Mouse (Mus musculus): ENCODE measurements around the gene Gm32717. TPM values are rescaled to one million over a fixed set of nuclear protein-coding genes. Genes with fewer than 3 reads are reported as not detected.
"Not testable (repeated sequence)": the region's sequence is repeated elsewhere in the genome, so short reads cannot be mapped to it uniquely, and the experiment has no call there.

Gene Gm32717
- not detected in 2 replicates for polyA plus RNA-seq (2016; fragmentation: Nextera tagmentation; extraction: Ambion mirVana)

DNA sequence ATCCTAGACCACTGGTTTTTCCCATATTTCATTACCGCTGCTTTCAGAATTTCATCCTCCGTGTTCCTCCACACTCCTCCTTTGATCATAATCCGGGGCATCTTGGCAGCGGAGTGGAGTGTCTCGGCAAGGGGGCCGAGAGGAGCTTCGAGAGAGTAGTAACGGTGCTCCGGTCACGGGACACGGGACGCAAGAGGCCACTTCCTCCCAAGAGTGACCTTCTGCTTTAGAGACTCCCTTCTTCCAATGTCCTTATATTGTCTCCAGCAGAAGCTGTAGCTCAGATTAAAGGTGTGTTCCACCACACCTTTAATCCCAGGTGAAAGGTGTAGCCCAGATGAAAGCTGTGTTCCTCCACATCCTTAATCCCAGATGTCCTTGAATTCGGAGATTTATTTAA is at the start of gene Gm32717:
Gene Gm32717 (minus strand): TSS at position 101 of the 400 bp plus-strand sequence.
- not testable (repeated sequence) for H3K27ac ChIP-seq (ENCODE audit: poor library complexity, severe bottlenecking); H3K4me2 ChIP-seq; H3K9ac ChIP-seq; H3K9me3 ChIP-seq (replicated peaks); H3K4me3 ChIP-seq; H3K4me1 ChIP-seq (replicated peaks); H3K36me3 ChIP-seq; ATAC-seq (ENCODE audit: insufficient number of reproducible peaks, low FRiP score); H3K27me3 ChIP-seq (replicated peaks)
- no CpG with 5 or more reads among the region's 13 CpGs for whole genome bisulfite sequencing

DNA sequence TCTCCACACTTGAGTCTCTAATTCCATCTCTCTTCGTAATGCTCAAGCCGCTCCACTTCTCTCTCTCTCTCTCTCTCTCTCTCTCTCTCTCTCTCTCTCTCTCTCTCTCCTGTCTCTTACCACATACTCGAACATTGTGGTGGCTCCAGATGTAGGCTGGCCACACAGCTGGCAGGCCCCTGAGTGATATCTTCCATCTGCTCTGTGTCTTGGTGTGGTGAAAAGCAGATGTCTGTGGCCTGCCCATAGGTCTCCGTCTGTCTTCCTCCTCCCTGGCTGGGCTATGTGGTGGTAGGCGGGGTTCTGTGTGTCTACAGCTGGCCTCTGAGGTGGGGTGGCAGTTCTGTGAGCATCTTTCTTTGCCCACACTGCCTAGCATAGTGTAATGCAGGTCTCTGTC is 42.4 kb upstream of the Gm32717 start:
- H3K4me3 ChIP-seq: not testable (repeated sequence)

DNA sequence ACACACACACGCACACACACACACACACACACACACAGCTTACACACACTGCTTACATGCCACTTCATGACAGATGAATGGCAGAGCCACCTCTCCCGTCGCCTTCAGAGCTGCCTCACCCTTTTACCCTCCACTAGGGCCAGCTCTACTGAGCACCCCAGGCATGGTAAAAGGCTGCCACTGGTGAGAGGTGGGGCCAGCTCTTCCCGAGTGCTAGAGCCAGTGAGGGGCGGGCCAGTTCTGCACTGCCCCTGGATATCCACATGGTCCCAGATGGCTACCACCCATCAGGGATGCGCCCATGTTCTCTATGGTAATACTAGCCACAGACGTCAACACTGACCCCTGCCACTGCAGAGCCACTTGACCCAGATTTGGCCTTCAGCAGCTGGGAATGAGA is 42.0 kb upstream of the Gm32717 start:
- H3K4me2 ChIP-seq; H3K27me3 ChIP-seq (replicated peaks); H3K4me1 ChIP-seq (replicated peaks); H3K9me3 ChIP-seq (replicated peaks); H3K4me3 ChIP-seq; ATAC-seq (ENCODE audit: insufficient number of reproducible peaks, low FRiP score); H3K36me3 ChIP-seq; H3K9ac ChIP-seq; H3K27ac ChIP-seq (ENCODE audit: poor library complexity, severe bottlenecking): not testable (repeated sequence)
- WGBS: 67% methylated on average over 7 of the region's 7 CpGs

More for the DNA sequence above, 42.4 kb upstream of the Gm32717 start:
- 67% methylated on average over 3 of the region's 5 CpGs for WGBS
- H3K9me3 ChIP-seq (replicated peaks); H3K27me3 ChIP-seq (replicated peaks); H3K4me2 ChIP-seq; H3K36me3 ChIP-seq; H3K9ac ChIP-seq; ATAC-seq (ENCODE audit: insufficient number of reproducible peaks, low FRiP score); H3K4me1 ChIP-seq (replicated peaks); H3K27ac ChIP-seq (ENCODE audit: poor library complexity, severe bottlenecking): not testable (repeated sequence)

DNA sequence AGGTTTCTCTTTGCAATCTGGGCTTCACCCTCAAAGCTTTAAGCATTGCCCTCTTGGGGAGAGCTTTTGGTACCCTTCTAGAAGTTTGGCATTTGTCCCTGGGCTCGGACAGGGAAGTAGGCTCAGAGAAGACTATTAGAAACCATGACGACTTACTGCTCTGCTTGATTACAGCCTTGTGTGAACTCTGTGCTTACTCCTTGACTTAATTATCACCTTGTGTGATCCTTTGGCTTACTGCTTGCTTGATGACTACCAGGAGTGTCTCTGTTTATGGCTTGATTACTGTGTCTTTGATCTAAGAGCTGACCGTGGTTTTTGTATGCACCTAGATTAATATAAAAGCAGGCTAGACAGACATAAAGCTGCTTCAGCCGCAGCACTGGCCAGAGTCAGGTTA is 37.5 kb upstream of the Gm32717 start:
- H3K27me3 ChIP-seq (replicated peaks); H3K9ac ChIP-seq; H3K9me3 ChIP-seq (replicated peaks); H3K36me3 ChIP-seq; H3K27ac ChIP-seq (ENCODE audit: poor library complexity, severe bottlenecking); ATAC-seq (ENCODE audit: insufficient number of reproducible peaks, low FRiP score); H3K4me3 ChIP-seq; H3K4me2 ChIP-seq; H3K4me1 ChIP-seq (replicated peaks): not testable (repeated sequence)
- no CpG with 5 or more reads among the region's 4 CpGs for WGBS

DNA sequence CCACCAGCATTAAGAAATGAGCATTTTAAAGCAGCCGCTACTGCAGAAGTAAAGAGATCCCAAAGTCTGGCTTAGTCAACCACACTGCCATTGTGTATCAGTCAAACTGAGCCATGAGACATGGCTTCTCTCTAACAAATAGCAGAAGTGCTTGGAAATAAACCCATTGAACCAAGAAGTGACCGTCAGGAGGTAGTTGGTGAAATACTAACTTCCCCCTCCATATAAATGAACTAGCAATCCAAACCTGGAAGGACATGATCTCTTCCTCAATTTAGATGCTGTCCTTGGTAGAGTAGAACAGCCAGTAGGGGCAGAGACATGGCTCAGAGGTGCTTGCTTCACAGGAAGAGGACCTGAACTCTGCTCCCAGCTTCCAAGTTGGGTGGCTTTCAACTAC is 30.8 kb upstream of the Gm32717 start:
- not testable (repeated sequence) for H3K4me3 ChIP-seq; H3K9me3 ChIP-seq (replicated peaks); ATAC-seq (ENCODE audit: insufficient number of reproducible peaks, low FRiP score); H3K4me1 ChIP-seq (replicated peaks); H3K9ac ChIP-seq; H3K27me3 ChIP-seq (replicated peaks); H3K4me2 ChIP-seq; H3K36me3 ChIP-seq; H3K27ac ChIP-seq (ENCODE audit: poor library complexity, severe bottlenecking)
- 100% methylated on average over 1 of the region's 2 CpGs for WGBS

DNA sequence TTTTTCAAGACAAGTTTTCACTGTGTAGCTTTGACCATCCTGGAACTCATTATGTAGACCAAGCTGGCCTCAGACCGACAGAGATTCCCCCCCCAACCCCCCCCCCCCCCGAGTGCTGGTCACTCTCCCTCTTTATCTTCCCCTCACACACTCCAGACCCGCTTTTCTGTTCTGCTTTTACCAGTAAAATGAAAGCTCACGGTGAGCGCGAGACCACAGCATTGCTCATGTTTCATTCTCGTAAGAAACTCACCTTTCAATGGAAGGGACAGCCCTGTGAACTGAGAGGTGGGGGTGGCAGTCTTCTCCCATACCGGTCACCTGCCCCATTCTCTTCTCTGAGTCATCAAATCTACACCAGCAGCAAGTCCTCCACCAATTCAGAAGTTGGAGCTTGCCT is 28.2 kb upstream of the Gm32717 start:
- H3K9me3 ChIP-seq (replicated peaks); H3K4me2 ChIP-seq; H3K4me3 ChIP-seq; H3K36me3 ChIP-seq; H3K4me1 ChIP-seq (replicated peaks); ATAC-seq (ENCODE audit: insufficient number of reproducible peaks, low FRiP score); H3K27ac ChIP-seq (ENCODE audit: poor library complexity, severe bottlenecking); H3K9ac ChIP-seq; H3K27me3 ChIP-seq (replicated peaks): not testable (repeated sequence)
- 44% methylated on average over 4 of the region's 8 CpGs for WGBS

DNA sequence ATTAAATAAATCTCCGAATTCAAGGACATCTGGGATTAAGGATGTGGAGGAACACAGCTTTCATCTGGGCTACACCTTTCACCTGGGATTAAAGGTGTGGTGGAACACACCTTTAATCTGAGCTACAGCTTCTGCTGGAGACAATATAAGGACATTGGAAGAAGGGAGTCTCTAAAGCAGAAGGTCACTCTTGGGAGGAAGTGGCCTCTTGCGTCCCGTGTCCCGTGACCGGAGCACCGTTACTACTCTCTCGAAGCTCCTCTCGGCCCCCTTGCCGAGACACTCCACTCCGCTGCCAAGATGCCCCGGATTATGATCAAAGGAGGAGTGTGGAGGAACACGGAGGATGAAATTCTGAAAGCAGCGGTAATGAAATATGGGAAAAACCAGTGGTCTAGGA is 17.8 kb upstream of the Gm32717 start, which contains the start of gene Gm32802:
Gene Gm32802 (plus strand): TSS at position 301 of the 400 bp plus-strand sequence.
- H3K4me3 ChIP-seq; H3K27me3 ChIP-seq (replicated peaks); H3K36me3 ChIP-seq; ATAC-seq (ENCODE audit: insufficient number of reproducible peaks, low FRiP score); H3K4me1 ChIP-seq (replicated peaks); H3K4me2 ChIP-seq; H3K9me3 ChIP-seq (replicated peaks); H3K9ac ChIP-seq; H3K27ac ChIP-seq (ENCODE audit: poor library complexity, severe bottlenecking): not testable (repeated sequence)
- no CpG with 5 or more reads among the region's 13 CpGs for WGBS

DNA sequence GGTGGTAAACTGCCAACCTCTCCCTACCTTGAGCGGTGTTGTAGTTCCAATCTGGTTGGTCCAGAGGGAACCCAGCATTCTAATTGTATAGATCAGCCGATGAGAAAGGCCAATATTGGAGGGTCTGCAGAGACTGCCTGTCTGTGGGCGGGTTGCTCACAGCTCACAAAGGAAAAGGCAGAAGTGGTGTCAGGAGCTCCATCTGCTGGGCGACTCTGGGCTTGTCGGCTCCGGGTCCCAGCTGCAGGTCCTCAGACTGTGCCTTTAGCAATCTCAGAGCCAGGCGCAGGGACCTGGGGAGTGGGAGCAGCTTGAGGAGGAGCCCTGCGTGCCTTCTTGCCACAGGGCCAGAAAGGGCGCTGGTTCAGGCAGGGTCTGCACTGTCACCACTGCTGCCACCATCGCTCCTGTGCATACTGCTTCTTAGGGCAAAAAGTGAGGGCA is 10.3 kb upstream of the Gm32717 start:
- ATAC-seq (ENCODE audit: insufficient number of reproducible peaks, low FRiP score): no peak
- Histone ChIP-seq H3K4me2 (no peak overlapping the region), H3K4me3 (no peak overlapping the region), H3K27me3 (replicated peaks) (no peaks in the 10 kb centered on the region), H3K9ac (no peak overlapping the region), H3K4me1 (replicated peaks) (no peaks in the 10 kb centered on the region), H3K9me3 (replicated peaks) (no peaks in the 10 kb centered on the region), H3K27ac (ENCODE audit: poor library complexity, severe bottlenecking) (no peak overlapping the region), H3K36me3 (no peaks in the 10 kb centered on the region)
- 60% methylated on average over 10 of the region's 10 CpGs for WGBS

DNA sequence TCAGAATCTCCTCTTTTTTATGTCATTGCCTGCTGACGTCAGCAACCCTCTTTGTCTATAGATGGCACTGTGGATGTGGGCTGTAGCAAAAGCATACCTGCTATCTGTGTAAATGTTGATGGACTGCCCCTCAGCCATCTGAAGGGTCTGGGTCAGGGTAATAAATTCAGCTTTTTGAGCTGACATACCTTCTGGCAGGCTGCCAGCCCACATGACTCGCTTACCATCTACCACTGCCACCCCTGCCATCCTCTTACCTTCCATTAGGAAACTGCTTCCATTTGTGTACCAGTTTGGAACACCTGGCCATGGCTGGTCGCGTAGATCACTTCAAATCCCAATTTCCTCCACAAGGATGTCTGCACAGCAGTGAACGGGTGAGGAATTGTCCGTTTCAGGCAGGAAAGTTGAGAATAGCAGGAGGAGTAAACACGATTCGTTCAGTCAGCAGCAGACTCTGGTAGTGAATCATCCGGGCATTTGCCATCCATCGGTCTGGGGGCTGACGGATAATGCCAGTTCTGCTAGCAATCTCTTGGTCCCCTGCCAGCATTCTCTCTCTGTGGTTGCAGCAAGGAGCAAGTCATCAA is 8.5 kb upstream of the Gm32717 start:
- H3K27ac ChIP-seq (ENCODE audit: poor library complexity, severe bottlenecking); H3K4me3 ChIP-seq; H3K4me2 ChIP-seq; ATAC-seq (ENCODE audit: insufficient number of reproducible peaks, low FRiP score); H3K36me3 ChIP-seq; H3K9ac ChIP-seq; H3K4me1 ChIP-seq (replicated peaks); H3K9me3 ChIP-seq (replicated peaks); H3K27me3 ChIP-seq (replicated peaks): not testable (repeated sequence)
- 75% methylated on average over 11 of the region's 11 CpGs for WGBS

DNA sequence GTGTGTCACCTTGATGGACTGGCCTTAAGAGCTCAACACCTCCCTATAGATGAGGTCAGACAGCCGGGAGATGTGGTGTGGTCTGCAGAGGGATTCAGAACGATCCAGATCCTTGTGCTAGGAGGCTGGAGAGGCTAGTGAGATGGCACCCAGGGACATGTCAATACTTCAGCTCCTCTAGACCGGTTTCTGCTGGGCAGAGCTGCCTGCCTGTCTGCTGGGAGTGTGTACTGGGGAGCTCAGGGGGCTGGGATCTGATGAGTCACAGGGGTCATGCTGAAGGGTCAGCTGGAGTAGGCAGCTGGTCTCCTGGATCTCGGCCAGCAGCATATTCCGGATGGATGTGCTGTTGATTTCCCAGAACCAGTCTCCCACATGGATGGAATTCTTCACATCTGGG is 8.0 kb downstream of the Gm32717 start:
- not testable (repeated sequence) for ATAC-seq (ENCODE audit: insufficient number of reproducible peaks, low FRiP score); H3K4me3 ChIP-seq; H3K4me1 ChIP-seq (replicated peaks); H3K9me3 ChIP-seq (replicated peaks); H3K27ac ChIP-seq (ENCODE audit: poor library complexity, severe bottlenecking); H3K4me2 ChIP-seq; H3K36me3 ChIP-seq; H3K27me3 ChIP-seq (replicated peaks); H3K9ac ChIP-seq
- WGBS: 69% methylated on average over 2 of the region's 5 CpGs

DNA sequence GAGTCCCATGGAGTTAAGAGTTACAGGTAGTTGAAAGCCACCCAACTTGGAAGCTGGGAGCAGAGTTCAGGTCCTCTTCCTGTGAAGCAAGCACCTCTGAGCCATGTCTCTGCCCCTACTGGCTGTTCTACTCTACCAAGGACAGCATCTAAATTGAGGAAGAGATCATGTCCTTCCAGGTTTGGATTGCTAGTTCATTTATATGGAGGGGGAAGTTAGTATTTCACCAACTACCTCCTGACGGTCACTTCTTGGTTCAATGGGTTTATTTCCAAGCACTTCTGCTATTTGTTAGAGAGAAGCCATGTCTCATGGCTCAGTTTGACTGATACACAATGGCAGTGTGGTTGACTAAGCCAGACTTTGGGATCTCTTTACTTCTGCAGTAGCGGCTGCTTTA is 13.0 kb downstream of the Gm32717 start:
- H3K9ac ChIP-seq; H3K36me3 ChIP-seq; H3K4me1 ChIP-seq (replicated peaks); H3K4me2 ChIP-seq; H3K27me3 ChIP-seq (replicated peaks); H3K27ac ChIP-seq (ENCODE audit: poor library complexity, severe bottlenecking); ATAC-seq (ENCODE audit: insufficient number of reproducible peaks, low FRiP score); H3K4me3 ChIP-seq; H3K9me3 ChIP-seq (replicated peaks): not testable (repeated sequence)
- 100% methylated on average over 1 of the region's 2 CpGs for WGBS

DNA sequence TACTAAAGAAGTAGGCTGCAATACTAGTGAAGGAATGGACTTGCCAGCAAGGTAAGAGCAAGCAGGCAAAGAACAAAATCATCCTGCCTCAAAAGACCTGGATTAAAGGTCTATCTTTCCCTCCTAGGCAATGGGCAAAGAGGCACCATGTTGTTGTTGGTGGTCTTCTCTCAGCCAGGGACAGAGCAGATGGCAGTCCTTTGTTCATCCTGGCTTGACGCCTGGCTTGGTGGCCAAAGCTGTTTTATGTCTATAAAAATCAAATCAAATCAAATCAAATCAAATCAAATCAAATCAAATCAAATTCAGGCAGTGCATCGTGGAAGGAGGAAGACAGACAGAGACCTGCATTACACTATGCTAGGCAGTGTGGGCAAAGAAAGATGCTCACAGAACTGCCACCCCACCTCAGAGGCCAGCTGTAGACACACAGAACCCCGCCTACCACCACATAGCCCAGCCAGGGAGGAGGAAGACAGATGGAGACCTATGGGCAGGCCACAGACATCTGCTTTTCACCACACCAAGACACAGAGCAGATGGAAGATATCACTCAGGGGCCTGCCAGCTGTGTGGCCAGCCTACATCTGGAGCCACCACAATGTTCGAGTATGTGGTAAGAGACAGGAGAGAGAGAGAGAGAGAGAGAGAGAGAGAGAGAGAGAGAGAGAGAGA is 24.7 kb downstream of the Gm32717 start:
- H3K27ac ChIP-seq (ENCODE audit: poor library complexity, severe bottlenecking); H3K4me2 ChIP-seq; H3K4me3 ChIP-seq; H3K9ac ChIP-seq; ATAC-seq (ENCODE audit: insufficient number of reproducible peaks, low FRiP score); H3K27me3 ChIP-seq (replicated peaks); H3K9me3 ChIP-seq (replicated peaks); H3K4me1 ChIP-seq (replicated peaks); H3K36me3 ChIP-seq: not testable (repeated sequence)
- whole genome bisulfite sequencing: 84% methylated on average over 2 of the region's 4 CpGs
